Mouse (Mus musculus): ENCODE results near the gene Ifitm3.

DNA sequence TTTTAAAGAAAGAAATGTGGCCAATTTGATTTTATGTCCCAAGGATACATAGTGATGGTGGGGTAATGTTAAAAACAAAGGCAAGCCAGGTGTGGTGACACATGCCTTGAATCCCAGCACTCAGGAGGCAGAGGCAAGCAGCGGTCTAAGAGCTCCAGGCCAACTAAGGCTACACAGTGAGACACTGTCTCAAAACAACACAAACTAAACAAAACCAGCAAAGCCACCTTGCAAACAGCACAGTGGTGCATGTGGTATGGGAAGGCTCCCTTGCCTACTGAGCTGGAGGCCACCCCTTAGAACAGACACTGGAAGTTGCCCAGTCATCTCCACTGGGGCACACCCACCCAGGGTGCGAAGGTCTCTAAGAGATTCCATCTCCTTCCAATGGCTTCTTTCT is 49.4 kb upstream of the Ifitm3 start:
- no peak for TF ChIP-seq CTCF (IDR thresholded peaks at IDR 0.05)
- no peak for TF ChIP-seq POLR2A (IDR thresholded peaks at IDR 0.05; ENCODE audit: insufficient read depth, low read depth, low read length)
- no peak for TF ChIP-seq EP300 (IDR thresholded peaks at IDR 0.05; ENCODE audit: insufficient read depth, low read depth, low read length)

All from heart, adult 2 months (tissue).